Mouse (Mus musculus) cerebellum, postnatal 36 days (tissue): ENCODE results near the gene Tulp2.

Source experiments
- DNase-seq, 2 experiments: peaks; one replicate each; pipeline ENCODE4 v3.0.0; 2021 to 2022; ENCODE audit warnings: mixed read lengths in 2 of 2

Tulp2 gene

DNA sequence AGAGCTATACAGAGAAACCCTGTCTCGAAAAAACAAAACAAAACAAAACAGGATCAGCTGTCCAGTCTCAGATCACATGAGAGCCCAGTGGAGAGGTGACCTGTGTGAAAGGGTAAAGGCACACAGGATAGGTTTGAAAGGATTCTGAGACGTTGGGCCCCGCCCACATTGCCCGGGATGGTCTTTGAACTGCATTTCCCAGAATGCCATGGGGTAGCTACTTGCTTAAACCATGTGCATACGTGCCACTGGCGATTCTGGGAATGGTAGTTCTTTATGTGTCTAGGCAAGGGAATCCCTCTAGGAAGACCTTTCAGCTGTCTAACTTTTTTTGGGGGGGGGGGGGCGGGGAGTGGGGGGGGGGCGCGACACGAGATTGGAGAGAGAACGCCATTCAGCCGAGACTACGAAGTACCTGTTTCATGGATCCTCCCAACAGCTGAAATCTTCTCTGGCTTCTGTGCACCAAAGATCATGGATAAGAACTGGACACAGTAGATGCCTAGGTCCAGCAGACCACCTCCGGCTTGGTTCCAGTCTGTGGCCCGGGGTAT is at the start of gene Tulp2:
TSS of gene Tulp2 (plus strand) at position 504 of the 554 bp plus-strand sequence.
- peak; percentile 66 to 71 for DNase-seq

DNA sequence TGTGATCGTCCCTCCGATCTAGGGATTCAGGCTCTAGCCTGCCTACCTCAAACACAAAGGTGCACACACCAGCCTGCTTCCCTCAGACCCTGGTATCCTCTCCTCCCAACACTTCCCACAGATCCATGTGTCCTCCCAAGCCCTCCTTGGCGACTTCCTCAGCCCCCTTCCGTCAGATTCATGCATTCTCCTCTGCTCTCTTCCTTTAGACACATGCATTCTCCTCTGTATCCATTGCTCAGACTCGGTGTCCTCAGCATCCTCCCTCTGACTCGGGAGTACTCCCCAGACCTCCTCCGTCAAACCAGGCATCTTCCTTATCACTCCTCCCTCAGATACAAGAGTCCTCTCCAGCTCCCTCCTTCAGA is 47.9 kb upstream of the Tulp2 start:
- no peak for DNase-seq

DNA sequence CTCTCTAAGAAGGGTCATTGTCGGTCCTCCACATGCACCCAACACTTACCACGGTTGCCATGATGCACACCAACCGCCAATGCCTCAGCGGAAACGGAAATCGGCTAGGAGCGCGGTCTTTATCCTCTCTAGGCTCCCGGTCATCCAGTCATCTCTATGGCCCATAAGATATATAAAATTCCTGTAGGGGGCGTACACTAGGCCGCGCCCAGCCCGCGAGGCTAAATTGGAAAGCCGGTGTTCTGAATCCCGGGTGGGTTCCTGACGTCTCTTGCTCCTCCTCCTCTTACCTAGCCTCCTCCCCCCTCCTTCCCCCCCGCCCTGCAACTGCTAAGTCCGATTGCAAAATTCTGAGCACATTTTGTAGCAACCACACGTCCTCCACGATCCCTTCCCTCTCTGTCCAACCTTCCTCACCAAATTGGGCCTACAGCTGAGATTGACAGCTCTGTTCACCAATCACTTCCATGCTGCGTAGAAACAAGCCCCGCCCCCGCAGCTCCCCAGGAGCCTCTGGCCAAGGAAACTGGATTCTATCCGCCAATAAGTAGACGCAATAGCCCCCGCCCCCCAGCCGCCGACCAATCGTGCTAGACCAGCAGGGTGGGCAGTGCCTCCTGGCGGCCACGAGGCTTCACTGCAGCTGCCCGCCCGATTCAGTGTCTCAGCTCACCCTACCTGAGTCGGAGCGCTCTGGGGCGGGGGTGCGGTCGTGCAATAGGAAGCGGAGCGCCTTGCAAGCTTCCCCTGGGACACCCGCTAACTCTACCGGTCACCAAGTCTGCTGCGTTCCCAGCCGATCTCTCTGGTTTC is 47.3 kb upstream of the Tulp2 start, which contains the start of gene Gys1:
TSS of gene Gys1 (plus strand) at position 642 of the 813 bp plus-strand sequence.
- DNase-seq, result peak; percentile 100

DNA sequence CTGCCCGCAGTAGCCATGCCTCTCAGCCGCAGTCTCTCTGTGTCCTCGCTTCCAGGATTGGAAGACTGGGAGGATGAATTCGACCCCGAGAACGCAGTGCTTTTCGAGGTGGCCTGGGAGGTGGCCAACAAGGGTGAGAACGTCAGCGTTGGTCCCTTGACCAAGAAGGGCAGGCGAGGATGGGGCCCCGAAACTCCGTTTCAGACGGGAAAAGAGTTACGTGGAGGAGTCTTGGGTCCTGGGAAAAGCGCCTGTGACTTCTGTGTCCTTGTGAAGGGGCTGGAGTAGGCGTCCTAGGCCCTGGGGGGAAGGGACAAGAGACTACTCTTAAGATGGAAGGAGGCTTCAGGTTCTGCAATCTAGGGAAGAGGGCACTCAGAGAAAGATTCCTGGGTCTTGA is 46.6 kb upstream of the Tulp2 start:
- DNase-seq, result no peak

DNA sequence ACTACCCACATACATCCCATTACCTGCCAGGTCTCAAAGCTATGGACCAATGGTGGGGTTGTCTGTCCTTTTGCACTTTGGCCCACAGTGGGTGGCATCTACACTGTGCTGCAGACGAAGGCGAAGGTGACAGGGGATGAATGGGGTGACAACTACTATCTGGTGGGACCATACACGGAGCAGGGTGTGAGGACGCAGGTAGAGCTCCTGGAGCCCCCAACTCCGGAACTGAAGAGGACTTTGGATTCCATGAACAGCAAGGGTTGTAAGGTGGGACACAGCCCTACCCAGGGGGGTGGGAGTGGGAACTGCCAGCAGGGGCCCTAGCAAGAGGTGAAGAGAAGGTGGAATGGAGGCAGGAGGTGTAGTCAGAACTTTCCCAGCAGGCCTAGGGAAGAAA is 45.2 kb upstream of the Tulp2 start:
- DNase-seq, result no peak

DNA sequence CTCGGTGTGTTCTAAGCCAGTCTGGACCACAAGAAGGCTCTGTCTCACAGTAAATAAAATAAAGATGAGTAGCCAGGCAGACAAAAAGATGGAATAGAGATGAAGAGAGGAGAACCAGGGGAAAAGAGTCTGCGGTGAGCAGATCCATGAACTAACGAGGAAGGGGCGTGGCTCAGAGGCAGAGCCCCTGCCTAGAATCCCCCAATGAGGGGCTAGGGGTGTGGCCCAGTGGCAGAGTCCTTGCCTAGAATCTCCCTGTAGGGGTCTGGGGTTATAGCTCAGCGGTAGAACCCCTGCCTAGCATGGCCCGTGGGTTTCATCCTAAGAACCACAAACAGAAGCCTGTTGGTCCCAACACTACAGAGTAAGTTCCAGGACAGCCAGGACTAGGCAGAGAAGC is 44.6 kb upstream of the Tulp2 start:
- DNase-seq, result no peak

DNA sequence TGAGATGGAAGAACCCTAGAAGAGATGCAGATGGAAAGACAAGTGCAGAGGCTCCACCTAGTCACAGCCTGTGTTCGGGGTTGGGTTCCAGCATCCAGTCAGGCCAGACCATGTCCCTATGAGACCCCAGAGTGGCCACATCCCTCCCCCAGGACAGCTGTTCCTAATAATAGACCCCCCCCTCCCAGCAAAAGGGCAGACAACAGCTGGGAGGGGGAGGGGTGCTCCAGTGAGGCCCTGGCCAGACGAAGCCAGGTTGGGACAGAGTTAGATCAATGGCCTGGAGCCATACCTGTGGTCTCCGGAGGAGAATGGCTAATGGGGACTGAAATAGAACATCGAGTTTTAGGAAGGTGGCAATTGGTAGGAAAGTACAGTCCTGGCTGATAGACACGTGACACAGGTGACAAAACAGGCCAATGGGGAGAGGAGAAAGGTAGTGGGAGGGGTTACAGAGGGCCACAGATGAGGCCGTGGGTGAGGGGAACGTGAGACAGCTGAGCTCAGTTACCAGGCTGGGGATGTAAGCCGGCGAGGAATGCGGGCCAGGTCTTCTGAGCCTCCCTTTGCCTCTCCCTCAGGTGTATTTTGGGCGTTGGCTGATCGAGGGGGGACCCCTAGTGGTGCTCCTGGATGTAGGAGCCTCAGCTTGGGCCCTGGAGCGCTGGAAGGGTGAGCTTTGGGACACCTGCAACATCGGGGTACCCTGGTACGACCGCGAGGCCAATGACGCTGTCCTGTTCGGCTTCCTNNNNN is 44.0 kb upstream of the Tulp2 start, which contains the start of gene Ruvbl2:
TSS of gene Ruvbl2 (minus strand) at position 576 of the 756 bp plus-strand sequence.
- peak; percentile 34 to 42 for DNase-seq

DNA sequence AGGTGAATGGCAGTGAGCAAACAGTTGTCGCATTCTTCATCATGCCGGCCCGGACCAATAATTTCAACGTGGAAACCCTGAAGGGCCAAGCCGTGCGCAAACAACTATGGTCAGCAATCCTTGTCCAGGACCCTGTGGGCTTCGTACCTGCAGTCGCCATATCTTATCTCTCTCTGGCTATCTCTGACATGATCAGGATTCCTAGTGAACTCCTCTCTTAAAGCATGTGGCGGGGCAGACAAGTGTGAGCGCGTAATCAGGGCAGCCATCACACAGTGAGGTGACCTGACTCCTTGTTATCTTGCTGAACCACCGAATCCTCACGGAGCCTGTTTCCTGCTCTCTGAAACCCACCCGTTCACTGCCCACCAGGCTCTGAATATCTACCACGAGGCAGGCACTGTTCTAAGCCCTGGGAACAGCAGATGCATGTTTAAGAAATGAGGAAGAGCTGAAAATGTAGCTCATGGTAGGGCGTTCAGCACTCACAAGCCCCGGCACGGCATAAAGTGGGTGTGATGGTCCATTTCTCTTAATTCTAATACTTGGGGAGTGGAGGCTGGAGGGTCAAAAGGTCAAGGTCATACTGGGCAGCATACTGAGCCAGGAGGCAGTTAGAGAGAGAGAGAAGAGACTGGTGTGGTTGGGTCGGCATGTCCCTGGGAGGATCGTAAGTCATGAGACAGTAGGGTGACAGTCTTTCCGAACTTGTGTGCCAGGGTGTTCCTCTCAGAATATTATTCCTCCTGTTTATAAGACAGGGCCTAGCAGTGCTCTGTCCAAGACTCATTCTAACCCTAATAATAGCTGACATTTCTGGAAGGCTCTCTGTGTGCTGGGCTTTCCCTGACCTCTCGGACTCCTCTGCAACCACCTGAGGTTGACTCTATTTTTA is 37.9 kb upstream of the Tulp2 start:
- DNase-seq, result no peak

DNA sequence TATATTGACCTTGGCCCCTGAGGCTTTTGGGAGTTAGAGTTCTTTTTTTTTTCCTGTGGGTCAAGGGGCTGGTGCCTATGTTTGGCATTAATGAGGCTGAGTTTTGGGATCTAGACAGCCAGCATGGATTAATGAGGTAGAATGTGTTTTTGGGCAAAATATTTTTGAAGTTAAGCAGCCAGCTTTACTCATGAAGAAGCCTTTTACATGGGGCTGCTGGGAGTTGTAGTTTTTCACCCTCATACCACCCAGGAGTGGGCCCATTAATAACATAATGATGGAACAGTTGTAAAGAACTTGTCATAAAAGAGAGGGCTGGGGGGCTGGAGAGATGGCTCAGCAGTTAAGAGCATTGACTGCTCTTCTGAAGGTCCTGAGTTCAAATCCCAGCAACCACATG is 35.1 kb upstream of the Tulp2 start:
- DNase-seq, result no peak

DNA sequence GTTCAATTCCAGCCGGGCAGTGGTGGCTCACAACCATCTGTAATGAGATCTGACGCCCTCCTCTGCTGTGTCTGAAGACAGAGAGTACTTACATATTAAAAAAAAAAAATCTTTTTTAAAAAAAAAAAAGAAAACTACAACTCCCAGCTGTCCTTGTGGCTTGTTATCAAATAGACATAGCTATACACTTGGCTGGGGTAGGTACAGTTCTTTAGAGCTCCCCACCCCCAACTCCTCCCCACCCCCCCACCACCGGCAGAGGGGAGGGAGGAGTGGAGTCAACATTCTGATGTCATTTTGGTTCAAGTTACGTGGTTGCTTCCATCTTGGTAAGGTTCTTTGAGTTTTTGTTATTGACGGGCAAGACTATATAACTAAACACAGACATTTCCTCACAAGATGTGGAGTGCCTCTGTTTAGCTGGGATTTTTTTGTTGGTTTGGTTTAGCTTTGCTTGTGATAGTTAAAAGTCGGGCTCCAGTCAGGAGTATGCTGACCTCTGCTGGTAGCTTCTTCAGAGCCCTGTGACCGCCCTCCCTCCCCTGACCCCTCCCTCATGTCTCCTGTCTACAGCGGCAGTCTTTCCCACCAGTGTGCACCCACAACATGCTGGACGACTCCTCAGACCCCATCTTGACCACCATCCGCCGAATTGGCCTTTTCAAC is 34.2 kb upstream of the Tulp2 start:
- DNase-seq, result no peak

DNA sequence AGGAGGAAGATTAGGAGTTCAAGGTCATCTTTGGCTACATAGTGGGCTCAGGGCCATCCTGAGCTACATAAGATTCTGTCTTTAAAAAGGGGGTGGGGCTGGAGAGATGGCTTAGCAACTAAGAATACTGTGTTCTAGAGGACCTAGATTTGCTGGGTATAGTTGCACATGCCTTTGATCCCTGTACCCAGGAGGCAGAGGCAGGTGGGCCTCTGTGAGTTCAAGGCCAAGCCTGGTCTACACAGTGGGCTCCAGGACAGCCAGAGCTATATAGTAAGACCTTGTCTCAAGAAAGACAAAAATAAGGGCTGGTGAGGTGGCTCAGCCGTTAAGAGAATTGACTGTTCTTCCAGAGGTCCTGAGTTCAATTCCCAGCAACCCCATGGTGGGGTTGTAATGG is 31.7 kb upstream of the Tulp2 start:
- DNase-seq, result no peak

DNA sequence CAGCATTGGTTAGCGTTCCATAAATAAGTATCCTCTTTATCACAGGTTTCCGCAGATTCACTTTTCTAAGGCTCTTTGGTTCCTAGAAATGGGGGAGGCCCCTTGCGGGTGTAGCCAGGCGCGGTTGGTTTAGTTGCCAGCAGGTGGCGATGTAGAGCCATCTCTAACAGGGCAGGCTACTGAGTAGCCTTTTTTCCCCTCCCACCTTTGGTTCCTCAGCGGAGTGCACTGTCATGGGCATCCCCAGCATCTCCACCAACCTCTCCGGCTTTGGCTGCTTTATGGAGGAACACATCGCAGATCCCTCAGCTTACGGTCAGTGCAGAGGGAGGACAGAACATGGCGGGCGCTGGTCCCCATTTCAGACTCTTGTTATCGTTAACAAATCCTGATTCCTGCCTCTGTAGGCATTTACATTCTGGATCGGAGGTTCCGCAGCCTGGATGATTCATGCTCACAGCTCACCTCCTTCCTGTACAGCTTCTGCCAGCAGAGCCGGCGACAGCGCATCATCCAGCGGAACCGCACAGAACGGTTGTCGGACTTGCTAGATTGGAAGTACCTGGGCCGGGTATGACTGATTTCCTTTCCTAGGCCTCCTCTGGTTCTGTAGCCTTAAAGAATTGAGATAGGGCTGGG is 30.2 kb upstream of the Tulp2 start:
- DNase-seq, result peak; percentile 86

DNA sequence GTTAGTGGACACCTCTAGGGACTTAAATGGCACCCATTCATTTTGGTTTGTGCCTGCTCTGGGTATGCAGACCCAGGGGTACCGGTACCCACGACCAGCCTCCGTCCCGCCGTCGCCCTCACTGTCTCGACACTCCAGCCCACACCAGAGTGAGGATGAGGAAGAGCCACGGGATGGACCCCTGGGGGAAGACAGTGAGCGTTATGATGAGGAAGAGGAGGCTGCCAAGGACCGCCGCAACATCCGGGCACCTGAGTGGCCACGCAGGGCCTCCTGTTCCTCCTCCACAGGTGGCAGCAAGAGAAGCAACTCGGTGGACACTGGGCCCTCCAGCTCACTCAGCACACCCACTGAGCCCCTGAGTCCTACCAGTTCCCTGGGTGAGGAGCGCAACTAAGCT is 26.7 kb upstream of the Tulp2 start:
- no peak for DNase-seq

DNA sequence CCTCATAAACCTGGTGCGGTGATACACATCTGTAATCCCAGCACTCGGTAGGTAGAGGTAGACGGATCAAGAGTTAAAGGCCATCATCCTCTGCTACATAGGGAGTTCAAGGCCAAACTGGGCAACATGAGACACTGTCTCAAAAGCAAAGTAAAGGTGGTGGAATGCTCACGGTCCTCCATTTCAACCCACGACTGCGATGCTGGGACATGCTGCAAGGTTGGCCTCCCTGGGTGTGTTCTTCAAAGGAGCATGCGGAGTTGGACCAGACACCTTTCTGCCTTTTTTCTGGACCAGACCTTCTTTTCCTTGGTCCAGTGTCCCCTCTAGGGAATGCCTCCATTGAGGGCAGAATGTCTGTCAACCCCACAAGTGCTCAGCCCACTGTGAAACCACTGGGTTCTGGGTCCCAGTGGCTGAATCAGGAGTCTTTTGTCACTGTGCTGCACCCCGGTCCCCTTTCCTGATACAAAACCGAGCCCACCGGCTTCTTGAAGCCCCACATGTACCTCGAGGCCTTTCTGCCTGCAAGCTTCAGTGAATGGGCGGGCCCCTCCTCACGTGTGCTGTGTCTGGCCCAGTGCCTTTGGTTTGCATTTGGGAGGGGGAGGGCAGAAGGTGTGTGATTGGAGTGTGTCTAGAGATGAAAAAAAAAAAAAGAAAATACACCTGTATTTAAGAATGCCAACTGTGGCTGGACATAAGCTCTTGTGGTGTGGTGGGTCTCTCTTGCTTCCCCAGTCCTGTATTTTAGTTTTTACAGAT is 25.6 kb upstream of the Tulp2 start:
- DNase-seq, result no peak

DNA sequence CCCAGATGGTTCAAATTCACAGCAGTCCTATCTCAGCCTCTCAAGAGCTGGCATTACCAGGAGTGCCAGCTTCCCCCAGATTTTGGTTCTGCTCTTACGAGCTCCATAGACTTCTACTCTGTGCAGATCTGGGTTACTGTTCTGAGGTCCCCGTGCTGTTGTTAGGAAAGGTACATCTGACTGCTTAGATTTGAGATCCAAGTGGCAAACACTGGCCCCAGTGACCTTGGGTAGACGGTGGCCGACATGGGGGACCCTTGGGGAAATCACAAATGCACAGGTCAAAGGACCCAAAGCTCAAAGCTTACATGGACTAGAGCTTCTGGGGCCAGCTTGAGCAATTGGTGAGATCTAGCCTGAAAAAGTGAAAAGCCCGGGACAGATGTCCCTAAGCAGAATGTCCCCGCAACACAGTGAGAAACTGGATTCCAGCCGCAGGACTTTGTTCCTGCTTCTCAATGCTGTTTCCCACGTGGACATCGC is 24.9 kb upstream of the Tulp2 start:
- DNase-seq, result no peak

DNA sequence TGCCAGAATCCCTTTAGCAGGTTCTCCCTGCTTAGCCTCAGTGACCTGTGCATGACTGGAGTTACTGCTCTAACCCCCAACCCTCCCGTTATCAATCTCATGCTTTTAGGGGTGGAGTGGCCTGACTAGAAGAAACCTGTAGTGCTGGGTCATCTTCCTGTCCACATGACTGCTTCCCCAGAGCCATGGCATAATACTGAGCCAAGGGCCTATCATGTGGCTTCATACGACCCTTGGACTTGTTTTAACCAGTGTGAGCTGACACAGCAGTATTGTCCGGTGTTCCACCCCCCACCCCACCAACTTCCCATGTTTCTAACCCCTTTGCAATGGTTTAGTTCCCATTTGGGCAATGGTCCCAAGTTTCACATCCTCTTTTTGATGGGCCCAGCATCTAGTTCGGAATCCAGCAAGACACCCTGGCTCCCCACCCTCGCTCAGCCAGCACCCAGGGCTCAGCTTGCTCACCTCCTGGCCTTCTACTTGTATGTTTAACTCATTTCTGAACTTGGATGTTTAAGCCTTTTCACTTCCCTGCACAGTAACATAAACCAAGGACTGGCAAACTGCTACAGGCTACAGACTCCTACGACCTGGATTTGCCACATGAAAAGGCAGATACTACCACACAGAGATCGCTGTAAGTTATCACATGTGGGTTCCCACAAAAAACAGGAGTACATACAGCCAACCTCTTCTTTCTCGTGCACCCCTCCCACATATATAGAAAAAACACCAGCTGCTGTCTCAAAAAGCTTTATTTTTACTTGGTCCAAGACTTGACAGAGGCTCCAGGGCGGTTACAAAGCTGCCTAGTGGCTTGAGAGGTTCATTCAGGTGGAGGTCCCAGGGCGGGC is 24.2 kb upstream of the Tulp2 start:
- no peak for DNase-seq

DNA sequence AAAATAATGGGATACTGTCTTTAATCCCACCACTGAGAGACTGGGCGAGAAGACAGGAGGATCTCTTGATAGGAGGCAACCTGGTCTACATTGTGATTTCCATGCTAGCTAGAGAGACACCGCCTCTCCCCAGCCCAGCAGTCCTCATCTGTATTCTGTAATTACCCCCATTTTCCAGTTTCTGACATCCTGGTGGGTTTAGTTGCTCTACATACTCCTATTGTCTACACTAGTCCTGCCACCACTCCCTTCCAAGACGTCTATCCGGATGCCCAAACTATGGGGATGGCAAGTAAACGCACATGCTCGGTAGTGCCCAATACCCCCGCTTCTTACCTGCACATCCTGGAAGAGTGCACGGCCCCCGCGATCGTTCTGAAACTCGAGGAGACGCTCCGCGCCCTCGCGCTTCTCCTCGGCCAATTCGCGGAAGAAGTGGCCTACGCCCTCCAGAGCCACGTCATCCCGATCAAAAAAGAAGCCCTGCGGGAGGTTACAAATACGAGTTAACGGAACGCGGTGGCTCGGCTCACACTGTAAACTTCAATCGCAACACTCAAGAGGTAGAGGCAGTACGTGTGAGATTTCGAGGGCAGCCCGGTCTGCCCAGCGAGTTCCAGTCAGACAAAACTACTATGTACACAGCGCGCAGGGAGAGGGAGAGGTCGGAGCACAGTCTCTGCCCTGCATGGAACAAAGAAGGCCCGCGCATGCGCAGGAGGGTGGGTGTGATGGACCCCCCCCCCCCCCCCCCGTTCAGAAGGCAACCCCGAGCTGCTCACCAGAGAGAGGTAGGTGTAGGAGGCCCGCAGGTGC is 22.7 kb upstream of the Tulp2 start:
- DNase-seq, result peak; percentile 83 to 86

DNA sequence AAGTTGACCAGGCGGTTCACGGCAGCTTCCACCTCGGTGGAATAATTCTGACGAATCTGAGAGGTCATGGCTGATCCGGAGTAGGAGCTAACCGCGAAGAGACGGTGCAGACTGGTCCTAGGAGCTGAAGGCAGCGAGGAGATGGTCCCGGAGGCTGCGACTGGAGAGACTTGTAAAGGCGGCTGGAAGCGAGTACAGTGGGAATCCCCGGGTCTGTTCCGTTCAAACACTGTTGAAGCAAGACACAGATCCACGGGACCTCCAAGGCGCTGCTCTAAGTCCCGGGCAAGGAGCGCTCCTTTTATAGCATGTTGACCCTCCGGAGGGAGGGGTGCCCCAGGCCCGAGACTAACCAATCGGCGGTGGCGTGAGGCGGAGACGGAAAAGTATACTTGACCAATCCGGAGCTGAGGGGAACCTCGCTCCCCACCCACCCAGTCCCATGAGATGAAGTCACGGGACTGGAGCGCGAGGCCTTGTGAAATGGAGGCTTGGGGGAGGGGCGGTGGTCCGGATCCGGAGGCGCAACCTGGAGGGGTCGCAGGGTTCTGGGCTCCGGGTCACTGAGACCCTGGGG is 22.0 kb upstream of the Tulp2 start, which contains the start of gene Ftl1:
TSS of gene Ftl1 (minus strand) at position 321 of the 577 bp plus-strand sequence.
- peak; percentile 94 for DNase-seq
